Mouse (Mus musculus): ENCODE data around the gene Trdn. TPM values are rescaled to one million over a fixed set of nuclear protein-coding genes. Genes with fewer than 3 reads are reported as not detected.

Trdn gene
- polyA plus RNA-seq, 1 experiment from 2014 or later = 4.4 TPM

DNA sequence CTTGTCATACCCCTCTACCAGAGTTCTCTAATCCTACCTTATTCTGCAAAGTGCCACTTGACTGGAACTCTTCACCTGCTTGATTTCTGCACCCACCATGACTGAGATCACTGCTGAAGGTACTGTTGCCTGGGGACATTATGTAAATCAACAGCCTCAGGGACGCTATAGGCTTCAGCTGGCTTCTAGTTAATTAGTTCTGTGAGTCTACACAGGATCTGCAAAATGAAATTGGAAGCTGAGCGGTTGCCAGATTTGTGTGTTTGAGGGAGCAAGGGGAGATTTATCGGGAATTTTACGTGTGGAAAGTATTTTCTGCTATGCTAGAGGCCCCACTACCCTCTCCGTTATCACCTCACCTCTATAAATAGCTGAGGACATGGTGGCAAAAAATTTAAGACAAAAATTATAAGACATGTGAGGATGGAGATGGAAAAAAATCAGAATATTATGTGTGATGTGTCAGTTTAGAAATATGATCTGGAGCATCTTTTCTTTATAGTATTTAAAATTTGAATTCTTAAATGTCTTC lies 3.3 kb downstream of the Trdn start:
- no peaks in the 10 kb centered on the region for H3K4me1 ChIP-seq (ENCODE audit: insufficient read depth, low read depth, low read length)

DNA sequence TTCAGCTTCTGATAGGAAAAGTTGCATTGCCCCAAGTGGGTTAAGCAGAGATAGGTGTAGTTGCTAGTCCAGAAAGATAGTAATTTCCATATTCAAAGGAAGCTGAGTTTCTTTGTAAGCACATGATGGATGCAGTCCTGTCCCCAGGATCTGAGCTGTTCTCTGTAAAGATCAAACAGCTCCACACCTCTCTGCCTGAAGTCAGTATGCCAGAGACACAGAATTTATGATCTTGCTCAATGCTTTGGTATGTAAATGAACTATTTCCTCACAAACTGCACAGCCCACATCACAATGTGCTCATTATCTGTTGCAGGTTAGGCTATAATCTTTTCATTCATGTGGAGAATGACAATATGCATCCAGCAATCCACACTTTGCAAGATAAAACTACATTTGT lies 8.0 kb downstream of the Trdn start:
- TF ChIP-seq EP300 (IDR thresholded peaks at IDR 0.05) = no peak
- DNase-seq (ENCODE audit: low spot score) = no peak

More for the DNA sequence above, 3.3 kb downstream of the Trdn start:
- 56% methylated on average over 5 of the region's 5 CpGs for WGBS
- TF ChIP-seq EP300 (IDR thresholded peaks at IDR 0.05) (no peak), CTCF (IDR thresholded peaks at IDR 0.05) (no peak)
- Histone ChIP-seq H3K4me2 (replicated peaks; ENCODE audit: low read depth, low read length) (no peak overlapping the region), H3K4me3 (ENCODE audit: low read depth, low read length) (no peak overlapping the region), H3K9me3 (ENCODE audit: low read length) (no peaks in the 10 kb centered on the region), H3K27me3 (replicated peaks; ENCODE audit: insufficient read depth, low read length) (no peaks in the 10 kb centered on the region), H3K27ac (ENCODE audit: low read length) (no peak overlapping the region), H3K9ac (replicated peaks; ENCODE audit: low read depth) (no peak overlapping the region), H3K36me3 (ENCODE audit: insufficient read depth, low read length) (no peaks in the 10 kb centered on the region)
- ATAC-seq = no peak
- no peak for DNase-seq (ENCODE audit: low spot score)

DNA sequence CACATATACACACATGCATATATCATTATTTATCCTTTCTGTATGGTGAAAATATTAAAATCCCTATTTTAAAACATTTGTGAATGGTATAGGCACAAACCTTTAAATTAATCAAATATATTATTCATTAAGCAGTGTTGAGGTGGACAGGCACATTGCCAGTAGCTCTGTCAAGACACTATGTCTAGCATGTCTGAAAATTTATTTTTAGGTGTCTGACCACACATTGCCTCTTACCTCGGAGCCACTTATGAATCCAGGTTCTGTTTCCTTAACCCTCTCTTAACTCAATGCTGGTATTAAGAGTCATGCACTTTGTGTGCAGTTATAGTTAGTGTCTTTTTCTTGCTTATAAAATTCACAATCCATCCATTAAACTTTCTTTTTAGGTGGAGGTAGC lies 12.0 kb downstream of the Trdn start:
- Histone ChIP-seq H3K4me2 (replicated peaks; ENCODE audit: low read depth, low read length) (no peak overlapping the region), H3K9me3 (ENCODE audit: low read length) (no peaks in the 10 kb centered on the region), H3K4me3 (ENCODE audit: low read depth, low read length) (no peak overlapping the region), H3K27ac (ENCODE audit: low read length) (no peak overlapping the region), H3K4me1 (ENCODE audit: insufficient read depth, low read depth, low read length) (no peaks in the 10 kb centered on the region), H3K9ac (replicated peaks; ENCODE audit: low read depth) (no peak overlapping the region), H3K36me3 (ENCODE audit: insufficient read depth, low read length) (no peaks in the 10 kb centered on the region), H3K27me3 (replicated peaks; ENCODE audit: insufficient read depth, low read length) (no peaks in the 10 kb centered on the region)
- WGBS = 39% methylated on average over 1 of the region's 1 CpGs
- TF ChIP-seq CTCF (IDR thresholded peaks at IDR 0.05) (no peak), EP300 (IDR thresholded peaks at IDR 0.05) (no peak)
- DNase-seq (ENCODE audit: low spot score) = no peak
- no peak for ATAC-seq

More for the DNA sequence above, 8.0 kb downstream of the Trdn start:
- Histone ChIP-seq H3K4me3 (ENCODE audit: low read depth, low read length) (no peak overlapping the region), H3K4me2 (replicated peaks; ENCODE audit: low read depth, low read length) (no peak overlapping the region), H3K36me3 (ENCODE audit: insufficient read depth, low read length) (no peaks in the 10 kb centered on the region), H3K4me1 (ENCODE audit: insufficient read depth, low read depth, low read length) (no peaks in the 10 kb centered on the region), H3K9me3 (ENCODE audit: low read length) (no peaks in the 10 kb centered on the region), H3K27me3 (replicated peaks; ENCODE audit: insufficient read depth, low read length) (no peaks in the 10 kb centered on the region), H3K9ac (replicated peaks; ENCODE audit: low read depth) (no peak overlapping the region), H3K27ac (ENCODE audit: low read length) (no peak overlapping the region)
- ATAC-seq = no peak

DNA sequence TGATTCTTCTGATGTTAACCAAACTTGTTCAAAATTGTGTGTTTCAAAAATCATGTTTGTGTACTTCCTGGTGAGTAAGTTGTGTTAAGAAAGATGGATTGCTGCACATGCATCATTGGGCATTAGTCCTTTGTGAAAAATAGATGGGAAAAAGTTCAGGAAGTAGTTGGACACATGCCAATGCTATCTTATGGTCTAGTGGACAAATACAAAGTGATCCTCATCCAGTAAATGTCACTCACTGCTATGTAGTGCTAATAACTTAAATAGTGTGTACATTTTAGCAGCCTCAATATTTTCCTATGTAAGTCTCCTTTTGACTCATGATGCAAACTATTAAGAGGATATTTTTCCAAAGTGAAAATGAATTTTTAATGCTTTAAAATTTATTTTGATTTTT lies 27.6 kb downstream of the Trdn start:
- Histone ChIP-seq H3K9ac (replicated peaks; ENCODE audit: low read depth) (no peak overlapping the region), H3K36me3 (ENCODE audit: insufficient read depth, low read length) (no peaks in the 10 kb centered on the region), H3K4me2 (replicated peaks; ENCODE audit: low read depth, low read length) (no peak overlapping the region), H3K27me3 (replicated peaks; ENCODE audit: insufficient read depth, low read length) (no peaks in the 10 kb centered on the region), H3K4me1 (ENCODE audit: insufficient read depth, low read depth, low read length) (no peaks in the 10 kb centered on the region), H3K9me3 (ENCODE audit: low read length) (no peaks in the 10 kb centered on the region), H3K27ac (ENCODE audit: low read length) (no peak overlapping the region), H3K4me3 (ENCODE audit: low read depth, low read length) (no peak overlapping the region)
- DNase-seq (ENCODE audit: low spot score) = no peak
- no peak for ATAC-seq
- no peak for TF ChIP-seq EP300 (IDR thresholded peaks at IDR 0.05)
- TF ChIP-seq CTCF (IDR thresholded peaks at IDR 0.05) = no peak

DNA sequence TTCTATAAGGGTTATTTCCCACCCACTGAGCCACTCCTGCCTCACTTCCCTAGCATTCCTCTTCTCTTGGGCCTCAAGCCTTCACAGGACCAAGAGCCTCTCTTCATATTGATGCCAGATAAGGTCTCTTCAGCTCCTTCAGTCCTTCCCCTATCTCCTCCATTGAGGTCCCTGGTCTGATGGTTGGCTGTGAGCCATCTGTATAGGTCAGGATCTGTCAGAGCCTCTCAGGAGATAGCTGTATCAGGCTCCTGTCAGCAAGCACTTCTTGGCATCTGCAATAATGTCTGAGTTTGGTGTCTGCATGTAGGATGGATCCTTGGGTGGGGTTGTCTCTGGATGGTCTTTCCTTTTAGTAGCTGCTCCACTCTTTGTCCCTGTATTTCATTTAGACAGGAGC lies 42.7 kb downstream of the Trdn start:
- H3K36me3 ChIP-seq (ENCODE audit: insufficient read depth, low read length) = no peaks in the 10 kb centered on the region
- no peaks in the 10 kb centered on the region for H3K4me1 ChIP-seq (ENCODE audit: insufficient read depth, low read depth, low read length)
- no peaks in the 10 kb centered on the region for H3K27me3 ChIP-seq (replicated peaks; ENCODE audit: insufficient read depth, low read length)
- ATAC-seq (no peak), DNase-seq (ENCODE audit: low spot score) (no peak)
- no peak overlapping the region for H3K27ac ChIP-seq (ENCODE audit: low read length)
- H3K4me2 ChIP-seq (replicated peaks; ENCODE audit: low read depth, low read length) = no peak overlapping the region
- TF ChIP-seq CTCF (IDR thresholded peaks at IDR 0.05) (no peak), EP300 (IDR thresholded peaks at IDR 0.05) (no peak)
- no peaks in the 10 kb centered on the region for H3K9me3 ChIP-seq (ENCODE audit: low read length)
- H3K9ac ChIP-seq (replicated peaks; ENCODE audit: low read depth) = no peak overlapping the region
- H3K4me3 ChIP-seq (ENCODE audit: low read depth, low read length) = no peak overlapping the region

DNA sequence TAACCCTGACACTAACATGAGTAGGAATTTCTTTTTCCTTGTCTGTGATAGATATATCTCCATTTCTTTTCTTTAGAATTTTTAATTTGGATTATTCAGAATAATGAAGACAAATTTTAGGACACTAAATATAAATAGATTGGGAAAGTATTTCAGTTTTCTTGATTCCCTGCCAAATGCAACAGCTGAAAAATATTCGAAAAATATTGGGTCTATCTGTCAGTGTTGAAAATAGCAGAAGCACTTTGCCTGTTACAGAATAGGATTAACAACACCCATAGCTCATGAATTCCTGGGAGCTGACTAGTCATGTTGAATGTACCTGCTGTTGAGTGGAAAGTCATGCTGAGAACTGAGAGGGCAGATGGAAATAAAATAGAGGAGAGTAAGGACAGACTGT lies 64.6 kb downstream of the Trdn start:
- H3K4me1 ChIP-seq (ENCODE audit: insufficient read depth, low read depth, low read length) = no peaks in the 10 kb centered on the region
- no peaks in the 10 kb centered on the region for H3K27me3 ChIP-seq (replicated peaks; ENCODE audit: insufficient read depth, low read length)
- no peaks in the 10 kb centered on the region for H3K36me3 ChIP-seq (ENCODE audit: insufficient read depth, low read length)
- H3K27ac ChIP-seq (ENCODE audit: low read length) = no peak overlapping the region
- H3K9ac ChIP-seq (replicated peaks; ENCODE audit: low read depth) = no peak overlapping the region
- ATAC-seq (no peak), DNase-seq (ENCODE audit: low spot score) (no peak)
- H3K4me2 ChIP-seq (replicated peaks; ENCODE audit: low read depth, low read length) = no peak overlapping the region
- no peaks in the 10 kb centered on the region for H3K9me3 ChIP-seq (ENCODE audit: low read length)
- WGBS = 45% methylated on average over 1 of the region's 1 CpGs
- TF ChIP-seq EP300 (IDR thresholded peaks at IDR 0.05) = no peak
- TF ChIP-seq CTCF (IDR thresholded peaks at IDR 0.05) = no peak
- no peak overlapping the region for H3K4me3 ChIP-seq (ENCODE audit: low read depth, low read length)
